Mouse (Mus musculus): ENCODE data around the gene Ykt6. TPM values are rescaled to one million over a fixed set of nuclear protein-coding genes. Genes with fewer than 3 reads are reported as not detected.

Gene Ykt6
- polyA plus RNA-seq, 1 experiment from 2014 or later: 40.5 TPM

DNA sequence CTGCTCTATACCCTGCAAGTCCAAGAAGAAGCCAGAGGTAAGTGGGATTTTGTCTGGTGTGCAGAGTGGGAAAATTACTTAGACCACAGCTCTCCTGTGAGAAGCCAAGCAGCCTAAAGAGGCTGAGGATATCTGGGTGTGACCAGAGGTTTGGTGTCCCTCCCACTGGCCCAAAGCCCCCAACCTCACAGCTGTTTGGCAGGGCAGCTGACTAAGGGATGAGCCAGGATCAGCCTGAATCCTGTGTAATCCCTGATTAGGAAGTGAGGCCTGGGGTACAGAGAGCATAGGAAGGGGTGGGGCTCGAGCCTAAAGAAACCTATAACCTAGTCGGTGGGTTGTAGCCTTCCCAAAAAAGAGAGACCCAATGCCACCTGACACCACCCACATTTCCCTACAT is 19.6 kb downstream of the Ykt6 start:
- no peak for ATAC-seq (replicated peaks; ENCODE audit: extremely low read depth, insufficient read depth, low FRiP score)
- WGBS: 69% methylated on average over 2 of the region's 2 CpGs
- Histone ChIP-seq H3K4me1 (ENCODE audit: control insufficient read depth, insufficient read depth, low read length) (no peaks in the 10 kb centered on the region), H3K27ac (ENCODE audit: low read length) (no peak overlapping the region), H3K4me3 (ENCODE audit: low read length) (no peak overlapping the region), H3K36me3 (ENCODE audit: control insufficient read depth, insufficient read depth) (no peaks in the 10 kb centered on the region), H3K9ac (ENCODE audit: low read length) (no peak overlapping the region), H3K4me2 (ENCODE audit: low read depth, low read length) (no peak overlapping the region), H3K9me3 (replicated peaks; ENCODE audit: control insufficient read depth, low read length) (no peaks in the 10 kb centered on the region), H3K27me3 (ENCODE audit: control insufficient read depth, insufficient read depth, low read length) (no peaks in the 10 kb centered on the region)

DNA sequence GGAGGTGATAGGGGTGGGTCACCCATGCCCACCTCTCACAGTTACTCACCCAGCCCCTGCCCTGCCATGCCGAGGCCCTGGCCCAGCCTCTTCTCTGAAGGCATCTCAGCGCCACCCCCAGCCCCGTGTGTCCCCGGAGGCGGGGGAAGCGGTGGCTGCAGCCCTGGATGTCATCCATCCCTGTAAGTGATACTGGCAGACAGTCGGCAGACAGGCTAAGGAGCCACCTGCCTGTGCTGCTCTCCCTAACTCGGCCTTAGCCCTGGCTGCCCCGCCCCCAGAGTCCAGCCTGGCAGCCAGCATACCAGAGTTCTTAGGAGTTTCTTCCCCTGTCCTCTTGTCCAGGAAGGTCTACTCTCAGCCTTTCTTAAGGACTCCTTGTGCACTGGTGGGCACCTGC is 20.6 kb downstream of the Ykt6 start:
- Histone ChIP-seq H3K4me1 (ENCODE audit: control insufficient read depth, insufficient read depth, low read length) (no peaks in the 10 kb centered on the region), H3K27ac (ENCODE audit: low read length) (no peak overlapping the region), H3K4me3 (ENCODE audit: low read length) (no peak overlapping the region), H3K27me3 (ENCODE audit: control insufficient read depth, insufficient read depth, low read length) (no peaks in the 10 kb centered on the region), H3K4me2 (ENCODE audit: low read depth, low read length) (no peak overlapping the region), H3K36me3 (ENCODE audit: control insufficient read depth, insufficient read depth) (no peaks in the 10 kb centered on the region), H3K9me3 (replicated peaks; ENCODE audit: control insufficient read depth, low read length) (no peaks in the 10 kb centered on the region), H3K9ac (ENCODE audit: low read length) (no peak overlapping the region)
- WGBS: 20% methylated on average over 9 of the region's 9 CpGs
- ATAC-seq (replicated peaks; ENCODE audit: extremely low read depth, insufficient read depth, low FRiP score): no peak

DNA sequence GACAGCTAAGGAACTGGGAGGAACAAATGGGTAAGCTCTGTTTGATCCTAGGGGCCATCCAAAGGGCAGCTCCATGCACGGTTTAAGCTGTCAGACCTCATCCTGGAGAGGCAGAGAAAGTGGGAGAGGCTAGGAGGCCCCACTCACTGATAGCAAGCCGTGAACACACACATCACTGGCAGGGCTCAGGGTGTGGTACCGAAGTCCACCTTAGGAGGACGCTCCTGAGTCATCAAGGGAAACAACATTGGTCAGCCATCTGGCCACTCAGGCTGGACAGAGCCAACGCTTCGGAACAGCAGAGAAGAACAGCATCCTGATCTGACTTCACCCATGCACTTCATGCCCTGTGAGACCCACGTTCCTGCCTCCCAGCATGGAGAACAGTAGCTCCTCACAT is 23.6 kb downstream of the Ykt6 start:
- H3K36me3 ChIP-seq (ENCODE audit: control insufficient read depth, insufficient read depth): no peaks in the 10 kb centered on the region
- no peak for ATAC-seq (replicated peaks; ENCODE audit: extremely low read depth, insufficient read depth, low FRiP score)
- no peak overlapping the region for H3K4me3 ChIP-seq (ENCODE audit: low read length)
- no peak overlapping the region for H3K27ac ChIP-seq (ENCODE audit: low read length)
- no peak overlapping the region for H3K4me2 ChIP-seq (ENCODE audit: low read depth, low read length)
- H3K27me3 ChIP-seq (ENCODE audit: control insufficient read depth, insufficient read depth, low read length): no peaks in the 10 kb centered on the region
- no peak overlapping the region for H3K9ac ChIP-seq (ENCODE audit: low read length)
- H3K9me3 ChIP-seq (replicated peaks; ENCODE audit: control insufficient read depth, low read length): no peaks in the 10 kb centered on the region
- no peaks in the 10 kb centered on the region for H3K4me1 ChIP-seq (ENCODE audit: control insufficient read depth, insufficient read depth, low read length)
- 73% methylated on average over 7 of the region's 7 CpGs for WGBS

DNA sequence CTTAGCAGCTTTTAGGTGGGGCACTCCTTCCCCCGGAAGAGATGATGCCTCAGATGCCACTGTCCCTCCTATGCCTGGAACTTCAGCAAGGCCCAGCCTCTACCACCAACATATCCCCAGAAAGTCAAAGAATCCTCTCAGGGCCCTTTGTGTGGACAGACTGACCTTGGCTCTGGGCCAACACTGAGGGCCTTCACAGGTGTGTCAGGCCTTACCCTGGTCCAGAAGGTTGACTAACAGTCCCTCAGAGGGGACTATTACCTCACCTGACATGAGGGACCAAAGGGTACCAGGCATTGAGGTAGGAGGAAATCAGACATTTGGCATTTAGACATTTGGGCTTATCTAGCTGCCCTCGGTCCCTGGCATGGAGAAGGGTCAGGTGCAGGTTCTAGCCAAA is 24.6 kb downstream of the Ykt6 start:
- no peak for ATAC-seq (replicated peaks; ENCODE audit: extremely low read depth, insufficient read depth, low FRiP score)
- Histone ChIP-seq H3K4me3 (ENCODE audit: low read length) (no peak overlapping the region), H3K36me3 (ENCODE audit: control insufficient read depth, insufficient read depth) (no peaks in the 10 kb centered on the region), H3K4me1 (ENCODE audit: control insufficient read depth, insufficient read depth, low read length) (no peaks in the 10 kb centered on the region), H3K27ac (ENCODE audit: low read length) (no peak overlapping the region), H3K4me2 (ENCODE audit: low read depth, low read length) (no peak overlapping the region), H3K9me3 (replicated peaks; ENCODE audit: control insufficient read depth, low read length) (no peaks in the 10 kb centered on the region), H3K27me3 (ENCODE audit: control insufficient read depth, insufficient read depth, low read length) (no peaks in the 10 kb centered on the region), H3K9ac (ENCODE audit: low read length) (no peak overlapping the region)
- 79% methylated on average over 2 of the region's 2 CpGs for WGBS

DNA sequence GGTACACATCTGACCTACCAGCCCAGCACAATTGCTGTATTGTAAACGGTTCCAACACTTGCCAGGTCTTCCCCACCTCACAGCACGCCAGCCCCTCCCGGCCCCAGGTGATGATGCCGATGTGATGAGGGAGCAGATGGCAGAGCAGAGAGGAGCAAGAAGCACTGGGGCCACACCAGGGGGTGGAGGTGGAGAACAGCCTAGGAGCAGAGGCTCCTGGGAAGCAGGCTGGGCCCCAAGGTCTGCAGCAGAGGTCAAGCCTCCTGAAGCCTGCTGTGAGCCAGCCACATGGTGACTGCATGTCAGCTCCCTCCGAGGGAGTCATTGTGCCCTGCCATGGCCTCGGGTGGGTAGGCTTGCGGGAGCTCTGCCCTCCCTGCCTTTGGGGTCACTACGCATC is 25.1 kb downstream of the Ykt6 start:
- Histone ChIP-seq H3K4me3 (ENCODE audit: low read length) (no peak overlapping the region), H3K9me3 (replicated peaks; ENCODE audit: control insufficient read depth, low read length) (no peaks in the 10 kb centered on the region), H3K27ac (ENCODE audit: low read length) (no peak overlapping the region), H3K4me2 (ENCODE audit: low read depth, low read length) (no peak overlapping the region), H3K9ac (ENCODE audit: low read length) (no peak overlapping the region), H3K4me1 (ENCODE audit: control insufficient read depth, insufficient read depth, low read length) (no peaks in the 10 kb centered on the region), H3K36me3 (ENCODE audit: control insufficient read depth, insufficient read depth) (no peaks in the 10 kb centered on the region), H3K27me3 (ENCODE audit: control insufficient read depth, insufficient read depth, low read length) (no peaks in the 10 kb centered on the region)
- no peak for ATAC-seq (replicated peaks; ENCODE audit: extremely low read depth, insufficient read depth, low FRiP score)
- WGBS: 68% methylated on average over 8 of the region's 8 CpGs

DNA sequence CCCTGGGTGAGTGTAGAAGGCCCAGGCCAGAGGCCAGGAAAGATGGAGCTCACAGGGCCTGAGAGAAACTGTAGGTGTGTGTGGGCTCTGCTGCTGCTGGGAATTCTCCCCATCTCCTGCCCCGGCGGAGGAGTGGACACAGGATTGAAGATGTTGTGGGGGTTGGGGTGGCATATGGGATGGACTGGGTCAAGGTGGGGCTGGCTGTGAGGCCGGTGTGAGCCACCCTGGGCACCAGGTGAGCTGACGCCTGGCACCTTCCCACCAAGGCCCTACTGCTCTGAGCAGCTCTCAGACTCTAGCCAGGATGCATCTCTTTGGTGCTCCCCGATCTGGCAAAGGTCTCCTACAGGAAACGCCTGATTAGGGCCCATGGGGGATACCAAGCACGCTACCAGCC is 25.8 kb downstream of the Ykt6 start:
- WGBS: 84% methylated on average over 7 of the region's 7 CpGs

DNA sequence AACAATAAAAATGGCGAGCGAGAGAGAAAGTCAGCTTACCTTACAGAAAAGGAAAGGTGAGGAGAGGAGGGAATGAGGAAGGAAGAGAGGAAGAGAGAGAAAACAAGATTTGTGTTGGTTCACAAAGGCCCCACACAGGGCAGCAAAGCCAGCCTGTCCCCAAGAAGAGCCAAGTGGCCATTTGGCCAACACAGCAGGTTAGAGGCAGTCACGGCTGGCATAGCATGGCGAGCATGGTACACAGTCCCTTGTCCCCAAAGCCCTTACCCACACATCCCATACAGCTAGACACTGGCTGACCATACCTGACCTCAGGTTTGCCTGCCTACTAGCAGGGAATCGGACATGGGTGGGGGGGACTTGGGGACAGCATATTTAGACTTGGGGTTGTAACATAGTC is 28.1 kb downstream of the Ykt6 start:
- H3K4me2 ChIP-seq (ENCODE audit: low read depth, low read length): no peak overlapping the region
- 89% methylated on average over 5 of the region's 5 CpGs for WGBS
- no peaks in the 10 kb centered on the region for H3K36me3 ChIP-seq (ENCODE audit: control insufficient read depth, insufficient read depth)
- H3K4me1 ChIP-seq (ENCODE audit: control insufficient read depth, insufficient read depth, low read length): no peaks in the 10 kb centered on the region
- ATAC-seq (replicated peaks; ENCODE audit: extremely low read depth, insufficient read depth, low FRiP score): no peak
- H3K9ac ChIP-seq (ENCODE audit: low read length): no peak overlapping the region
- H3K4me3 ChIP-seq (ENCODE audit: low read length): no peak overlapping the region
- no peak overlapping the region for H3K27ac ChIP-seq (ENCODE audit: low read length)
- no peaks in the 10 kb centered on the region for H3K27me3 ChIP-seq (ENCODE audit: control insufficient read depth, insufficient read depth, low read length)
- H3K9me3 ChIP-seq (replicated peaks; ENCODE audit: control insufficient read depth, low read length): no peaks in the 10 kb centered on the region

More for the DNA sequence above, 25.8 kb downstream of the Ykt6 start:
- Histone ChIP-seq H3K27me3 (ENCODE audit: control insufficient read depth, insufficient read depth, low read length) (no peaks in the 10 kb centered on the region), H3K27ac (ENCODE audit: low read length) (no peak overlapping the region), H3K9me3 (replicated peaks; ENCODE audit: control insufficient read depth, low read length) (no peaks in the 10 kb centered on the region), H3K9ac (ENCODE audit: low read length) (no peak overlapping the region), H3K4me3 (ENCODE audit: low read length) (no peak overlapping the region), H3K4me1 (ENCODE audit: control insufficient read depth, insufficient read depth, low read length) (no peaks in the 10 kb centered on the region), H3K4me2 (ENCODE audit: low read depth, low read length) (no peak overlapping the region), H3K36me3 (ENCODE audit: control insufficient read depth, insufficient read depth) (no peaks in the 10 kb centered on the region)
- no peak for ATAC-seq (replicated peaks; ENCODE audit: extremely low read depth, insufficient read depth, low FRiP score)

DNA sequence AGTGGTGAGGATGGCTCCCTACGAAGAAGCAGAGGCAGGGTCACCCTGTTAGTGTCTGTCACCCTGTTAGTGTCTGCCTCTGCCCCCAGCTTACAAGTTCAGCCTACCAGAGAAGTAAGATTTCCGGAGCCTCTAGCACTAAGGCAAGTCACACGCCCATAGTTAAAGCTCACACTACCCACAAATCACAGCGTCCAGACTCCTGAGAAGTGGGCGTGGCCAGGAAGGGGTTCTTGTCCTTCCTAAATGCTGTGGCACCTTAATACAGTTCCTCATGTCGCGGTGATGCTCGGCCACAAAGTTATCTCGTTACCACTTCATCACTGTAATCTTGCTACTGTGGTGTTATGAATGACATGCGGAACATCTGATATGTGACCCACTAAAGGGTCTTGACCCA is 32.6 kb downstream of the Ykt6 start:
- no peak overlapping the region for H3K9ac ChIP-seq (ENCODE audit: low read length)
- ATAC-seq (replicated peaks; ENCODE audit: extremely low read depth, insufficient read depth, low FRiP score): no peak
- no peaks in the 10 kb centered on the region for H3K9me3 ChIP-seq (replicated peaks; ENCODE audit: control insufficient read depth, low read length)
- H3K27me3 ChIP-seq (ENCODE audit: control insufficient read depth, insufficient read depth, low read length): no peaks in the 10 kb centered on the region
- H3K27ac ChIP-seq (ENCODE audit: low read length): no peak overlapping the region
- H3K4me3 ChIP-seq (ENCODE audit: low read length): no peak overlapping the region
- no peaks in the 10 kb centered on the region for H3K36me3 ChIP-seq (ENCODE audit: control insufficient read depth, insufficient read depth)
- 72% methylated on average over 10 of the region's 10 CpGs for WGBS
- no peaks in the 10 kb centered on the region for H3K4me1 ChIP-seq (ENCODE audit: control insufficient read depth, insufficient read depth, low read length)
- H3K4me2 ChIP-seq (ENCODE audit: low read depth, low read length): no peak overlapping the region

DNA sequence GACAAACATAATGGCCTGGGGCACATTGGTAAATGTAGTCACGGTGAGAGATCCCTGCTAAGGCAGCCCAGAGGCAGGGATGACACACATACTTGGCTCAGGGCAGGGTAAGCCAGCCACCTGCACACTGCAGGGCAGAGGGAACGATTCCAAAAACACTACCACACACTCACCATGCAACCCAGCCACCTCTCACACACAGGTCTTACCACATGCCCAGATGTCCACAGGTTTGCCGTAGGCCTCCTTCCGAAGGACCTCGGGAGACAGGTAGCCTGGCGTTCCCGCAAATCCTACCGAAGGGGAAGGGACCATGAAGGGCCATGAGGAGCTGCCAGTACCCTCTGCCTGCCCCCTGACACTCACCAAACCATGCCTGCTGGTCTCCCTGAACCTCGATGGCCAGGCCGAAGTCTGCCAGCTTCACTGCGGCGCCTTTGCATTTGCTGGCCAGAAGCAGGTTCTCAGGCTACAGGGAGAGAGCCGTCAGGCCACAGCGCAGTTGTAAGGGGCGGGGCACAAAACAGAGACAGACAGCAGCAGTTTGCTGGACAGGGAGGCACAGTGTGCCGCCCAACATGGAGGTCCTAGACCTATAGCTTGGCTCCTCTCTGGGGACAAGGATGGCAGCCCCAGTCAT is 34.6 kb downstream of the Ykt6 start:
- Histone ChIP-seq H3K4me3 (ENCODE audit: low read length) (no peak overlapping the region), H3K27me3 (ENCODE audit: control insufficient read depth, insufficient read depth, low read length) (no peaks in the 10 kb centered on the region), H3K9ac (ENCODE audit: low read length) (no peak overlapping the region), H3K4me2 (ENCODE audit: low read depth, low read length) (no peak overlapping the region), H3K9me3 (replicated peaks; ENCODE audit: control insufficient read depth, low read length) (no peaks in the 10 kb centered on the region), H3K4me1 (ENCODE audit: control insufficient read depth, insufficient read depth, low read length) (no peaks in the 10 kb centered on the region), H3K27ac (ENCODE audit: low read length) (no peak overlapping the region), H3K36me3 (ENCODE audit: control insufficient read depth, insufficient read depth) (no peaks in the 10 kb centered on the region)
- WGBS: 82% methylated on average over 16 of the region's 16 CpGs
- no peak for ATAC-seq (replicated peaks; ENCODE audit: extremely low read depth, insufficient read depth, low FRiP score)

All from heart, embryonic 16.5 days (tissue).